Mouse (Mus musculus): ENCODE measurements around the gene Dnah1.

Gene Dnah1

DNA sequence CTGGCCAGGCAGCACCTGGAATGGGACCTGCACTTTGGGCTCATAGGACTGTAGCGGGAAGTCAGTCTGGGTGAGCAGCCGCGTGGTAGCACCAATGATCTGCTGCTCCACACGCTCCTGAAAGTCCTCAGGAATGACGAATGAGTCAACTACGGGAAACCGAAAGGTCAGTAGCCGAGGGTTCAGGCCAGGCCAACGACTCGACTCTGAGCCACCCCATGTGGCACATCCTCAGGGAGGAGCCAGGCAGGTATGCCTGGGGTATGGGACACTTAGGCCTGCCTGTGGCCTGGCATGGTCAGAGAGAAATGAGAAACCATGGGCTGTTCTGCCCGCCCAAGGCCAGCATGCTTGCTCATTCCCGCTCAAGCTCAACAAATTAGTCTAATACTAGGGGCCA is 7.1 kb downstream of the Dnah1 start:
- no peak for DNase-seq

DNA sequence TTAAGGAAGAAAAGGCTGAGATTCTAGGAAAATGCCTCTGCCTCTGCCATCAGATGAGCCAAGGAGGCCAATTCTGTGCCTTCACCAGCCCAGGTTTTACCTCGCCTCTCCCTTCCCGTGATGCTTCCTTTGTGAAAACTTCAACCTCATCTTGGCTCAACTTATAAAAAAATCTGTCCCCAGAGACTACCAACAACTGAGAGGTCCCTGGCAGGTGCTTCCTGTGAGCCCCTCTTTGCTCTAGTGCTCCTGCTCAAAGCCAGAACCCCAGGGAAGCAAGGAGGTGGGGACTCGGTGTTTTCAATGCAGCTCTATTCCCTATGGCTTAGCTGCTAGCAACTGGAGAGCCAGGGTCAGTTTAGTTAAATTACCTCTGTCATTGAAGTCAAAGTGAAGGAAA is 10.5 kb downstream of the Dnah1 start:
- no peak for DNase-seq

DNA sequence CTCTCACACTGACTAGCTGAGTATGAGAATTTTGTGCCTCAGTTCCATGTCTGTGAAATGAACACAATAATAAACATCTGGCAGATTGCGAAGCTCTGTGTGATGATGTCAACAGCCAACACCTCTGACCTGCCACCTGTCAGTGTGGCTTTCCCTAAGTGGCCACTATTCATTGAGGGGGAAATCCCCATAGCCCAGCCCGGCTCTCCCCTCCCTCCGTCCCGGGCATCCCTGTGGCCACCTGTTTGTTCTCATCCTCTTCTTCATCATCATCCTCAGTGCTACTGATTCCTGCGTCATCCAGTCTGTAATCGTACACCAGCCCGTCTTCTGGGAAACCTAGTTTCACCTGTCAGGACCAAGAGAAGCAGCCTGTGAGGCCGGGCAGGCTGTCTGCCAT is 38.0 kb downstream of the Dnah1 start:
- no peak for DNase-seq

DNA sequence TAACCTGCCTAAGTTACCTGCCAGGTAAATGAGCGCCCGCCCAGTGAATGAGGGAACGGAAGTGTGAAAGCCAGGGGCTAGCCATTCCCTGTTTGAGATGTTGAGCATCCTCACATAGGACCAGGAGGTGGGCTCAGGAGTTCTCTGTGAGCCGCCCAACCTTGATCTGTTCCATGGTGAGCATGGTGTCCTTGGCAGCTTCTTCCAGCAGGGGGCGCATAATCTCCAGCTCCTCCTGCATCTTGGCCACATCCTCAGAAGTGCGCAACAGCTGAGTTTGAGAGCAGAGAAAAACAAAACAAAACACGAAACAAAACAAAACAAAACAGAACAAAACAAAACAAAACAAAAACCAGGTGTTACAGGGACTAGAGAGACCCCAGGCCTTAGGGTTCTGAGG is 51.5 kb downstream of the Dnah1 start:
- DNase-seq, result peak; percentile 72 to 89

DNA sequence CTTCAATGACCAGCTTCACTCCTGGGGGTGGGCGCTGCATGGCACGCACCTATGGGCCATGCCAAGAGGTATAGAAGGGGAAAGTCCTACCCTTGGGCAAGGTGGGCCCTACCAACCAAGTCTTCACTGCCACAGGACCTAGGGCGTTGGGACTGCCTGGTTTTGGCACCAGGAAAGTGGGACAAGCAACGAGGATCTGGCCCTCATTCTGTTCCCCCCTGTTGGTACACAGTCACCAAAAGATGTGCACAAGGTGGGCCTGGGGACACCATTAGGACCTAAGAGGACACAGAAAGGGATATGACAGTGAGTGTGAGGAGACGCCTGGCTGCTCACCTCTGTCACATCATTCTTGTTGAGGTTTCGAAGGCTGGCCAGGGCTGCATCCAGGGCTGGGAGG is 52.6 kb downstream of the Dnah1 start:
- no peak for DNase-seq

DNA sequence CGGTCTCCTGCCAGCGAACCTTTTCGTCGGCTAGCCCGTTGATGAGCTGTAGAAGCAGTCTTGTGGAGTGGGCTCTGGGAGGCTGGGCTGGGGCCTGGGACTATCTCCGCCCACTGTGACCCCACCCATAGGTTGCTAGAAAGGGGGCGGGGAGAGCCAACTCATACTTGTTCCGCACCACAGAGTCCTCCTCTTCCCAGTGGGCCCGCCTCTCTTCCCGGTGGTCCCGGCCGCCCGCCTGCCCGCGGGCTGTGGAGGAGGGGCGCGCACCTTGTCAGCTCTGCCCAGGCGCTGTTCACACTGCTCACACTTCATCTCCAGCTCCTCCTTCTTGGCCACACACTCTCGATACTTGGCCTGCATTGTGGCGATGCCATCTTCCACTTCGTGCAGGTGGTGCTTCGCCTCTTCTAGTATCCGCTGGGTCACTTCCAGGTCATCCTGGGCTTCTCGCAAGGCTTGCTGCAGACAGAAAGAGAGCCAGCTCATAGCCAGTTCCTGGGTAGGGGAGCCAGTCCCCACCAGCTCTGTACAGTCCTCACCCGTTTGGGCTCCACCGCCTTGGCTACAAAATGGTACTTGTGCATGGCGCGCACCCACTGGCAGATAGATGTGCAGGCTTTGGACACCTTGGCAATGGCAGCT is 54.1 kb downstream of the Dnah1 start:
- DNase-seq, result peak; percentile 28 to 67

DNA sequence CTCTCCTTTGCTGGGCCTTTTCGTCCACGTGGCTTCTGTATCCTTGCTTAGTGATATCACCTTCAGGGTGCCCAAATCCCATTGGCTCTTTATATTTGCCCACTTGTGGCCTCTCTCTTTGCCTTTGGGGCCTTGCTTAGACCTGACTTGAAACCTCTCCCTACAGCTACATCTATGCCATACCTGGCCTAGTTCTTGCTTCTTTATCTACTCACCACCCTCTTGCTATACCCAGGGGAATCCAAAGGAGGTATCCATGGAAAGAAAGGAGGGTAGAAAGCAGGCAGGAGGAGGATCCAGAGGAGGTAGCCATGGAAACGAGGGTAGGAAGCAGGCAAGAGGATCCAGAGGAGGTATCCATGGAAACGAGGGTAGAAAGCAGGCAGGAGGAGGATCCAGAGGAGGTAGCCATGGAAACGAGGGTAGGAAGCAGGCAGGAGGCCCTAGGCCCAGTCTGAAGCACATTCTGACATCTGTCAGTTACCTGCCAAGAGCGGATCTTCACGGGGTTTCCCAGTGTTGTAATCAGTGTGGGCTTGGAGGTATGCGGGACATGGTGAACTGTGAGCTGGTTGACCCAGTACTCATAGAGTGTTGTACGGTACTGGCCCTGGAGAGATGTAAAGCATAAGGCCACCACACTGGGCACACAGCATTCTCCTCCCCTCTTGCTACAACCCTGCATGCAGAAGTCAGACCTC is 55.2 kb downstream of the Dnah1 start:
- DNase-seq, result no peak

DNA sequence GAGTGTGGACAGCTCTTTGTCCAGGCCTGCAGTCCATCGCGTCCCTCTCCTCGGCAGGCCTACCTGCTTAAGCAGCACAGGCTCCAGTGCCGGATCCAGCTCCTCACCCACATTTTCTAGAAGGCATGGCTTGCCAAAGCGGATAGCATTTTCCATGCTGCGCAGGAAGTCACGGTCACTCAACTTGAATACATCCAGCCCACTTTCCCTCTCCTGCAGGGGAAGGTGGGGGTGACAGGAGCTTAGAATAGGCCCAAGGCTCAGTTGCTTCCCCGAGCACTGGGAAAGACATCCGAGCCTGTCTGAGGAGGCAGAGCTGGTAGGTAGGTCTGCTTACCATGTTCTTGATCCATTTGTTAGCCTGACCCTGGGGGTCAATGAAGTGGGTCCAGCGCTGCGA is 56.0 kb downstream of the Dnah1 start:
- DNase-seq, result no peak

DNA sequence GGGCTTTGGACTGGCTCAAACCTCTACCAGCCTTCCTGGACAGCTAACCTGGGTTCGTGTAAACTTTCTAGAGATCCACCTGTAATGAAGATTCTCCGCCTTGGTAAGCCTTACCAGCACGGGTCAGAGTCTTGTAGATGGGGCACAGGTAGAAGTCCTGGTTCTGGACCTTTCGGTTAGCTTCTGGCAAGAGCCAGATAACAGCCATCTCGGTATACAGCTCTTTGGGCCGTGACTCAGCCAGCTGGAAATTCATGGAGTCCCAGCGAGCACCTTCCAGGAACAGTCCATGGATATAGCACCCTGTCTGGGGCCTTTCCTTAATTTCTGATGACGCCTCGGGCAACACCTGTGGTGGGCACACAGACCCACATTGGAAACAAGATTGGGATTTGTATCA is 62.8 kb downstream of the Dnah1 start:
- no peak for DNase-seq

DNA sequence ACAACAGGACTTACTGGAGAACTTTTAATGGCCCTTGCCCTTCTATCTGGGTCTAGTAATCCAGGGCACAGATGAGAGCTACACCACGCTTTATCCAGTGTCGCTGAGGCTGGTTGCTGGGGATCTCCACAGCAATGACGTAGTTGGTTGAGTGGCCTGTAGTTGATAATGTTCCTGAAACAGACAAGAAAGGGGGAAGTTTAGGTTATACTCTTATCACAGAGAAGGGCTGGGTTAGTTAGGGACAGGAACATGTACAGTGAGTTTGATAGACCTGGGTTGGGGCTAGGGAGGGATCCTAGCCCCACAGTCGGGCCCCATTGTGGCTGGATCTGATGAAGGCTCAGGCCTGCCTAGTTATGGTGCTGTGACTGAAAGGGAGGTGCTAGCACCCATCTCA is 63.3 kb downstream of the Dnah1 start:
- no peak for DNase-seq

DNA sequence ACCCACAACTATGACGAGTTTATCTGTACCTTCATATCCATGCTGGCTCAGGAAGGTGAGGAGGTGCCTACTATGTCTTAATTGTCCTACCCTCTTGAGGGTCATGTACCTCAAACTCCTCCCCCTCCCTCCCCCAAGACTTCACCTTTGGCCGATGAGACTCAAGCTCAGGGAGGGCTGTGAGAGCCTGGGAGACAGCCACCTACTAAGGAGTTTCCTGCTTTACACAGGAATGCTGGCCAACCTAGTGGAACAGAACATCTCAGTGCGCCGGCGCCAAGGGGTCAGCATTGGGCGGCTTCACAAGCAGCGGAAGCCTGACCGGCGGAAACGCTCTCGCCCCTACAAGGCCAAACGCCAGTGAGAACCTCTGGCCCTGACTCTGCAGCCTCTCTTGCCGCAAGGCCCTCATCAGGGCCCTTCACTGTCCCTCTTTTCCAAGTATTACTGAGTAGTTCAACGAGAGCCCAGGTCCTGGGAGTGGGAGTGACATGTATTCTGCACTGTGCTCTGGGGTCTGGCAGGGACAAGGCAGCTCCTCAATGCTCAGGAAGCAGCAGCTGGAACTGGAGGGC is 65.1 kb downstream of the Dnah1 start:
- DNase-seq, result peak; percentile 68 to 87

DNA sequence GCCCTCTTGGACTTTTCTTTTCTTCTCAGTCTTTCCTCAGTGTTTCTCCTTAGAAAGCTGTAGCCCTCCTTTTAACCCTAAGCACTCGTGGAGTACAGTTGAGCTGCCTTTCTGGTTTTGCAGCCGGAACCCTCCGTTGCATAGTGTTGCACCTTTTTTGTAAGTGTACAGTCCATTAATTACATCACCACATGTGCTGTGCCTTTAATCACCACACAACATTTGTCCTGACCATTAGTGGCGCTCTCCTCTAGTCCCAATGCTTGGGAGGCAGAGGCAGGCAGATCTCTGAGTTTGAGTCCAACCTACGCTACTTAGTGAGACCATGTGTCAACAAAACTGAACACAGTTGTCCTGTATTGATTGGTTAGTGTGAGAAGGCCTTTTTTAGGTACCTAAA is 71.6 kb downstream of the Dnah1 start:
- peak in 1 of 2 experiments; percentile 24 for DNase-seq

DNA sequence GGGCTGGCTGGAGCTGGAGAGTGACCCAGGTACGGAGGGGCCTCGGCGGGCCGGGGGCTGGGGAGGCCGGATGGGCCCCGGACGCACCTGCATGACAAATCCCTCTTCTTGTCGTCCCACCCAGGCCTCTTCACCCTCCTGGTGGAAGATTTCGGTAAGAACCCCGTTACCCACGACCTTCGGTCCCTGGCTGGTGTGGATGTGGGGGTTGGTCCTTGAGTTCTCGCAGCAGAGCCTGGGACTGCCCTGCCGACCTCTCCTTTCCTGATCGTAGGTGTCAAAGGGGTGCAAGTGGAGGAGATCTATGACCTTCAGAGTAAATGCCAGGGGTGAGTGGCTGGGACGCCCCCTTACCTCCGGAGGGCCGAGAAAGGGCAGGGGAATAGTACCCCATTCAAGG is 72.1 kb downstream of the Dnah1 start:
- no peak for DNase-seq

DNA sequence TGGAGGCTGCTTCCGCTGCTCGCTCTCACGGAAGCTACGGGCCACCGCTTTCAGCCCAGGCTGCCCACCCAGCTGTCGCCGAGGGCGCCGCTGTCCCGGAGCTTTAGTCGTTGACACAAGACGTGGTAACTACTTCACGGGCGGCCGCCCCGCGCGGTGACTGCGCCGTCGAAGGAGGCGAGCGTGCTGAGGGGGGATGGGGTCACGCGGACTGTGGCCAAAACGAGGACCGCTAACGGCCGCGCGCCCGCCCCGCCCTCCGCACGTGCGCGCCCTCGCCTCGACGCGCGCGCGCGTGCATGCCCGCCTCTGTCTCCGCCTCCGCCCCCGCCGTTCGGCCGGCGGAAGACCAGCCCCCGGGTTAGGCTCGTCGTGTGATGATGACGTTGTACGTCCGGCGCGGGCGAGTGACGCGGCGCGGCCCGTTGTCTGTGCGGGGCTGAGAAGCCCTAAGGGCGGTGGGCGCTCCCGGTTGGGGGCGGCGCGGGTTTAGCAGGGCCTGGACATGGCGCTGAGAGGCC is 72.6 kb downstream of the Dnah1 start, which contains the start of the genes Phf7 and Bap1:
Gene Phf7, minus strand, starts transcription at position 234 of the 521 bp plus-strand sequence.
Gene Bap1, plus strand, starts transcription at position 367 of the 521 bp plus-strand sequence.
- DNase-seq, result peak; percentile 95 to 96

DNA sequence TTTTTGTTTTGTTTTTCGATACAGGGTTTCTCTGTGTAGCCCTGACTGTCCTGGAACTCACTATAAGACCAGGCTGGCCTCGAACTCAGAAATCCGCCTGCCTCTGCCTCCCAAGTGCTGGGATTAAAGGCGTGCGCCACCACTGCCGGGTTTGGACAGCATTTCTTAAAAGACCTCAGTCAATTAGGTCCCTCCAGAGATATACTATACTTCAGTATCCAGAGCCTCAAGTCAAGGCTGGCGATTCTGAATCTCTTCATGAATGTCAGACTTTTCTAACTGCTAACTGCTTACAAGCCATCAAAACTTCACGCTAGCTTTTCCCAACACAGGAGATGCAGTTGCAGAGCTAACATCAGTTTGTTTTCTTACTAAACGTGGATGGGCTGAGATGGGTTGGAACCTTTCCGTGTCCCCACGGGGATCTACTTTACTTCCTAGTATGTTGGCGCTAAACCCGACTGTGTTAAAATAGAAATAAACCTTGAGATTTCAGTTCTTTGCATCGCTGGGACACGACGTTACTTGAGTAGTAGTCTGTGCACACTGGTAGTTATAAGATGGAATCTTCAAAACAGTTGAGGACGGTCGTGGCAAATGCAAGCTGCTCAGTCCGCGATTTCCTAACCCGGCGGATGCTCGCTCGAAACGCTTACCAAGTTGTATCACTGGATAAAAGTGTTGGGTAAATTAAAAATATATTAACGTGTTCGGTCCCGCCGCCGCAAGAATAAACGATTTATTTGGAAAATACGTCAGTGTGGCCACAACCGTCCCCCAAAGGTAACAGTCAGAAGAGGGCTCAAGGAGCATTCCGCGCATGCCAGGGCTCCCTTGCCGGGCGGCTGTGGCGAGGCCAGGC is 73.2 kb downstream of the Dnah1 start:
- peak in 1 of 2 experiments; percentile 15 for DNase-seq

DNA sequence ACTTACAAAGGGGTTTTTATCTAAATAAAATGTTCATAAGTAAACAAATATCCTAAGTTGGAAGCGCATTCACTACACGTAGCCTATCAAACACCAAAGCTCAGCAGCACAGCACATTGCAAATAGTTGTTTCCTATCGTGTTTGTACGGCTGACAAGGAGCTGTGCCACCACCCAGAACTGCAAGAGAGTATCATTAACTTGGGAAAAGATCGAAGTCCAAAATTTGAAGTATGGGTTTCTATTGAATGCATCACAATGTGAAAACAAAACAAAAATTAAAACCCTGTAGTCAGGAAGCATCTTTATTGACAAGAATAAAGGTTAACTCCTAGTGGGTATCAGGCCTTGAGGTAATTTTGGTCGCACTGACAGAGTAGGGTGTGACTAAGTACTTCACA is 75.3 kb downstream of the Dnah1 start:
- no peak for DNase-seq

DNA sequence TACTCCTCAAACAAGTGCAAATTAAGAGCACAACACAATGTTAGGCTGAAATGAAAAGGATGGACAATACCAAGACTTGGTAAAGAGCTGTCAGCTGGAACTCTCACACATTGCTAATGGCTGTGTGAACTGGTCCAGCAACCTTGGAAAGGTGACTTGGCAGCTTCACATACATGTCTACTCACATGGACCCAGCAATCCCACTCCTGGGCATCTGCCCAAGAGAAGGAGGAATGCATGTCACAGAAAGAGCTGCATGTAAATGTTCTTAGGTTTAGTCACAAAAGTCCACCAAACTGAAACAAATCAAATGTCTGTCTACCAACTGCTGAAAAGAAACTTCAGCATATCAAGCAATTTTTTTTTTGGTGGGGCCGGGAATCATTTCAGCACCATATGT is 77.8 kb downstream of the Dnah1 start:
- no peak for DNase-seq

DNA sequence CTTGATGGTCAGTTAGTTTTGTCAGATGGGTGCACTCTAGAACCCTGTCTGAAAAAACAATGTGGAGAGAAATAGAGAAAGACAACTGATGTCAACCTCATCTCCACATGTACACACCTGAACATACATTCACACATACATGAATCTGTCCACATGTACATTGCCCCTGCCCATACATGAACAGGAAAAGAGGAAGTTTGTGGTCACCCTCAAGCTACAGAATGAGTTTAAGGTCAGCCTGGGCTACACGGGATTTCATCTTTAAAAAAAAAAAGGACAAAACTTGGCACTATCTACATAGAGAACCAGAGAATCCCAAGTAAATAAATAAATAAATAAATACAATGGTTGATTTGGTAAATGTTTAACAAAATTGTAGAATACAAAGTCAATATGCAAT is 78.9 kb downstream of the Dnah1 start:
- no peak for DNase-seq

DNA sequence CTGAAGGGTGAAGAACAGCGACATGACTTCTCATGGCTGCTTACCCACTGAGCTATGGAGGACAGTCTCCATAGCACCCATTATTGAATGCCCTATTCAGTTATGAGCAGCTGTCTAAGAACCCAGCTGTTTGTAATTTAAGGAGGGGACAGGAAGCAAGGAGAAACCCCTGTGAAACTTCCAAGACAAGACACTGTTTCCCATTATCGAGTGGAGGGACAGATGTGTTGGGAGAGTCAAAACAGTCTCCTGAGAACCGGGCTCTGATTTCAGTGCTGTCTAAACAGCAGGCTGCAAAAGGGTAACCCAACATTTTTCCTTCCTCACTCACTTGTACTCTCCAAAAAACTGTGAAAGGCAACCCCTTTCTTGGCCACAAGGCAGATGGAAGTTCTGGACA is 83.2 kb downstream of the Dnah1 start:
- peak in 1 of 2 experiments; percentile 3 for DNase-seq

DNA sequence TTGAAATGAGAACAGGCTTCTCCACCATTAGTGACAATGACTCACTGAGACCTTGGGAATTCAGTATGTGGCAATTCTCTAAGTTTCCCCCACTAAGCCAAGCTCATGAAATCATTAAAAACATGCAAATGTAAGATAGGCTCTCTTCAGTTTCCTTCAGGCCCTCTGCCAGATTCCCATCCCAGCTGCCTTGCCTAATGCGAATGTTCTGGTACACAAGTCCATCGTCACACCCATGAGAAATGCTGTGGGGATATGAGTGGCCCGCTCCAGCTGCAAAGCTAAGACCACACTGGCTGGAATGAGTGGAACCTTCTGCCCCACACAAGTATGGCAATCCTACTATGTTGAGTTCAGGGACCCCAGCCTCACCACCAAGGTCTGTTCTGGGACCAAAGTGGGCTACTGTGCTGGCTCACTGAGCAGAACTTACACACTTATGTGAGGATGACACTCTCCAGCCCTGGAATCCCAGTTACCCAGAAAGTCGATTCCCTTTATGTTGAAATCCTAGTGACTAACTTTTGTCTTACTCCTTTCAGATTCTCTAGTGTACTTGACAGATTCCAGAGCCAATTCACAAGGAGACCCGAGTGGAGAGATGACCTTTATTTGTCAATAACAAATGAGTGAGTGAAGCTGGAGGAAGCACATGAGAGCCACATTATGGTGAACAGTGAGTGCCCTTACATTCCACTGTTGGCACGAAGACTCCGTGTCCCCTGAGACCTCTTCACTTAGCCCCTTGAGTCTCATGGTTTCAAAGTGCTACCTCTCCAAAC is 86.4 kb downstream of the Dnah1 start:
- peak in 1 of 2 experiments; percentile 22 for DNase-seq

DNA sequence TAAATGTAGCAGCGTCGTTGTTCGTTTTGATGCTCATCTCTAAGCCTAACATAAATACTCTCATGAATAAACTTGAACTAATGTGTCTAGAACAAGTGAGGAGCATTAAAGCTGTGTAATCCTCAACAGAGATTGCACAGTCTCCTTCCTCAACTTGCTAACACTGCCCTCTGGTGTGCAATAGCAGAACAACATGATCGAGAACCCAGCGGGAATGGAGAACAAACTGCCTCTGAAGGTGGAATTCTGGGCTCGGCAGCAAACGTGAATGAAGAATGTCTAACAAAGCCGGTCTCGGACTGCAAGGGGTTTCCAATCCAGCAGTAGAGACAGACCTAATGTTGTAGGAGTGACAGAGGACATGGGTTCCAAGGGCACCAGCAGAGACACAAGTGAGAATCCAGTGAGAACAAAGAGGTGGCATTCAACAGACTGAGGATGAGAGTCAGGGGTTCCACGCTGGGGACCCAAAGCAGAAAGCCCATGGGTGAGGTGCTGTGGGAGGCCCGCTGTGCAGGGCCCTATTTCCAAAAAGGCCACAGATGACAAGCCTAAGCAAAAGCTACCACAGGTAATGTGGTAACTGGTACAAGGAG is 89.6 kb downstream of the Dnah1 start:
- peak; percentile 80 to 92 for DNase-seq
